In genomic region chr9:113793966-113794365, GRCm38 (mm10) we compare ENCODE assay signal across 9 mouse cellular contexts. TPM values are rescaled to one million over a fixed set of nuclear protein-coding genes. Genes with fewer than 3 reads are reported as not detected.
DNase-seq lines count a peak whose midpoint lies in the region; ATAC-seq and TF ChIP-seq lines count a peak whose summit lies in the region.
"Had no signal": no experiment of that assay in that cellular context is flagged by ENCODE, and none has a peak within 500 bp of the region (broad histone marks: within the 10 kb centered on the region; RNA-seq: fewer than 3 reads in every experiment).

No protein-coding gene starts in this region.

- 85% methylated on average over 2 of the region's 2 CpGs for WGBS in embryonic facial prominence, embryonic 12.5 days
- WGBS in embryonic facial prominence, embryonic 10.5 days, result 87% methylated on average over 2 of the region's 2 CpGs
- 90% methylated on average over 2 of the region's 2 CpGs for WGBS in hindbrain, embryonic 10.5 days
- 64% methylated on average over 2 of the region's 2 CpGs for WGBS in midbrain, embryonic 16.5 days

- peaks cover 14% of the 10 kb centered on the region; the same call in 1 of the 2 replicates for H3K4me1 ChIP-seq in embryonic facial prominence, embryonic 12.5 days
- peaks cover 28% of the 10 kb centered on the region for H3K4me1 ChIP-seq in embryonic facial prominence, embryonic 10.5 days
- peaks cover 29% of the 10 kb centered on the region for H3K4me1 ChIP-seq in hindbrain, embryonic 10.5 days (replicated peaks)
- peaks cover 23% of the 10 kb centered on the region for H3K4me1 ChIP-seq in midbrain, embryonic 16.5 days (ENCODE audit: control insufficient read depth, insufficient read depth, low read length)

- H3K9me3 ChIP-seq in embryonic facial prominence, embryonic 12.5 days, result no peaks in the 10 kb centered on the region
- no peaks in the 10 kb centered on the region for H3K9me3 ChIP-seq in embryonic facial prominence, embryonic 10.5 days
- H3K9me3 ChIP-seq in hindbrain, embryonic 10.5 days, result no peaks in the 10 kb centered on the region
- H3K9me3 ChIP-seq in midbrain, embryonic 16.5 days (replicated peaks; ENCODE audit: control insufficient read depth, low read length, poor library complexity, severe bottlenecking), result no peaks in the 10 kb centered on the region

- intact Hi-C loops in left cerebral cortex, adult 2 months (cut with DNase I), result loop anchor here (5.0 kb wide), 1 partner anchor 52 kb away; the partner anchor contains the start of gene Clasp2
- intact Hi-C loops in left cerebral cortex, postnatal 36 days (cut with DNase I), result loop anchor here (2.0 to 5.0 kb wide), 2 partner anchors 19 to 52 kb away; partner anchors contain the start of gene Clasp2

- no peaks in the 10 kb centered on the region for H3K27me3 ChIP-seq in embryonic facial prominence, embryonic 12.5 days
- no peaks in the 10 kb centered on the region for H3K27me3 ChIP-seq in embryonic facial prominence, embryonic 10.5 days (replicated peaks; ENCODE audit: low read depth, poor library complexity, severe bottlenecking)
- no peaks in the 10 kb centered on the region for H3K27me3 ChIP-seq in hindbrain, embryonic 10.5 days (ENCODE audit: insufficient read depth, poor library complexity, severe bottlenecking)
- no peaks in the 10 kb centered on the region for H3K27me3 ChIP-seq in midbrain, embryonic 16.5 days (ENCODE audit: control insufficient read depth, insufficient read depth, low read depth, low read length)

- no peak overlapping the region for H3K27ac ChIP-seq in embryonic facial prominence, embryonic 12.5 days
- H3K27ac ChIP-seq in embryonic facial prominence, embryonic 10.5 days (replicated peaks), result no peak overlapping the region
- peak overlapping the region; percentile 93 for H3K27ac ChIP-seq in left cerebral cortex, adult 2 months
- H3K27ac ChIP-seq in hindbrain, embryonic 10.5 days, result peak overlapping the region; percentile 87
- H3K27ac ChIP-seq in midbrain, embryonic 16.5 days (ENCODE audit: low read length), result no peak overlapping the region

- TF ChIP-seq CTCF in left cerebral cortex, adult 2 months (IDR thresholded peaks at IDR 0.05), result no peak

- no peak overlapping the region for H3K9ac ChIP-seq in embryonic facial prominence, embryonic 12.5 days
- H3K9ac ChIP-seq in midbrain, embryonic 16.5 days (ENCODE audit: low read depth, low read length), result peak overlapping the region; percentile 61

- H3K4me3 ChIP-seq in embryonic facial prominence, embryonic 12.5 days, result no peak overlapping the region
- no peak overlapping the region for H3K4me3 ChIP-seq in embryonic facial prominence, embryonic 10.5 days
- H3K4me3 ChIP-seq in left cerebral cortex, adult 2 months, result peak overlapping the region; percentile 72
- H3K4me3 ChIP-seq in hindbrain, embryonic 10.5 days, result peak overlapping the region; percentile 50; the same call in 1 of the 2 replicates
- H3K4me3 ChIP-seq in midbrain, embryonic 16.5 days (ENCODE audit: low read depth, low read length), result peak overlapping the region; percentile 49

- peak overlapping the region; percentile 49; the same call in 1 of the 2 replicates for H3K4me2 ChIP-seq in embryonic facial prominence, embryonic 12.5 days (replicated peaks)
- H3K4me2 ChIP-seq in midbrain, embryonic 16.5 days (ENCODE audit: low read length), result peak overlapping the region; percentile 74

- ATAC-seq in embryonic facial prominence, embryonic 12.5 days (ENCODE audit: insufficient number of reproducible peaks, insufficient read depth, low FRiP score, low TSS enrichment), result no peak
- ATAC-seq in midbrain, embryonic 16.5 days, result no peak

- no peak for DNase-seq in embryonic facial prominence, embryonic 10.5 days (ENCODE audit: low spot score)
- no peak for DNase-seq in left cerebral cortex, adult 2 months (ENCODE audit: extremely low spot score in 1 of 2, low spot score in 2 of 2)
- DNase-seq in left cerebral cortex, postnatal 36 days (ENCODE audit: low spot score in 2 of 2), result no peak
- DNase-seq in hindbrain, embryonic 10.5 days (ENCODE audit: low spot score), result no peak
- no peak for DNase-seq in ovary, postnatal 36 days (ENCODE audit: low spot score)
- no peak for DNase-seq in testis, postnatal 10 days (ENCODE audit: low spot score)
- DNase-seq: layer of hippocampus, postnatal 36 days had no signal

- no peaks in the 10 kb centered on the region for H3K36me3 ChIP-seq in embryonic facial prominence, embryonic 12.5 days
- no peaks in the 10 kb centered on the region for H3K36me3 ChIP-seq in embryonic facial prominence, embryonic 10.5 days (replicated peaks)
- H3K36me3 ChIP-seq in hindbrain, embryonic 10.5 days, result no peaks in the 10 kb centered on the region
- H3K36me3 ChIP-seq in midbrain, embryonic 16.5 days (ENCODE audit: control insufficient read depth, insufficient read depth, low read length), result no peaks in the 10 kb centered on the region

RNA-seq across cellular contexts. Expression of gene Clasp2, which starts 52.7 kb away (rescaled TPM):
- polyA plus RNA-seq in embryonic facial prominence, embryonic 12.5 days (2016; fragmentation: Nextera tagmentation; extraction: Ambion mirVana), result 41.0 and 45.3 TPM in 2 replicates
- polyA plus RNA-seq in embryonic facial prominence, embryonic 10.5 days (2016; fragmentation: Nextera tagmentation; extraction: Ambion mirVana), result 34.3 and 34.8 TPM in 2 replicates
- 100 to 1,000 TPM; 212 TPM for total RNA-seq in left cerebral cortex, adult 2 months (2021)
- total RNA-seq in left cerebral cortex, postnatal 36 days (2021), result 100 to 1,000 TPM; 226 to 229 TPM
- 36.8 and 40.6 TPM in 2 replicates for polyA plus RNA-seq in hindbrain, embryonic 10.5 days (2016; fragmentation: Nextera tagmentation; extraction: Ambion mirVana)
- polyA plus RNA-seq in midbrain, embryonic 16.5 days (2015; fragmentation: Nextera tagmentation; extraction: Ambion mirVana), result 145 and 154 TPM in 2 replicates

Comparison
In these comparisons a context has a peak if more than half of its experiments do, and no peak if none do; other contexts are left out.
1. H3K27ac ChIP-seq: peak in left cerebral cortex, adult 2 months (single experiment) and hindbrain, embryonic 10.5 days (single experiment); none in embryonic facial prominence, embryonic 12.5 days (single experiment), embryonic facial prominence, embryonic 10.5 days (single experiment) and midbrain, embryonic 16.5 days (single experiment).
2. H3K4me3 ChIP-seq: peak in left cerebral cortex, adult 2 months (single experiment), hindbrain, embryonic 10.5 days (single experiment) and midbrain, embryonic 16.5 days (single experiment); none in embryonic facial prominence, embryonic 12.5 days (single experiment) and embryonic facial prominence, embryonic 10.5 days (single experiment).